Mouse (Mus musculus) hindbrain, embryonic 14.5 days (tissue): ENCODE data around the gene Rhbdd3. TPM values are rescaled to one million over a fixed set of nuclear protein-coding genes. Genes with fewer than 3 reads are reported as not detected.
"Not testable (repeated sequence)": the region's sequence is repeated elsewhere in the genome, so short reads cannot be mapped to it uniquely, and the experiment has no call there.

ENCODE experiments used
- ATAC-seq: fragments of 200-750 bp; cut with Nextera tagmentation; 2 replicates; pipeline ENCODE4 v1.8.0; 2017; ENCODE audit warnings: moderate number of reproducible peaks, mild to moderate bottlenecking, moderate TSS enrichment, moderate library complexity; ENCODE audit not compliant: low FRiP score
- DNase-seq: peaks from one replicate; pipeline ENCODE4 v3.0.0-alpha.2; 2015; ENCODE audit warnings: low spot score
- H3K27ac ChIP-seq: fragments of 300-500 bp; sonication (generic); 2 replicates; pipeline ENCODE4 v1.5.1; 2014; ENCODE audit warnings: mild to moderate bottlenecking, moderate library complexity
- H3K27me3 ChIP-seq: fragments of 300-500 bp; sonication (generic); 2 replicates; pipeline ENCODE4 v1.6.1; 2014; ENCODE audit warnings: mild to moderate bottlenecking, low read length, mixed read lengths; ENCODE audit not compliant: control insufficient read depth, insufficient read depth
- H3K36me3 ChIP-seq: fragments of 300-500 bp; sonication (generic); replicated peaks from 2 replicates; pipeline ENCODE4 v1.6.1; 2014; ENCODE audit not compliant: control insufficient read depth, insufficient read depth
- H3K4me1 ChIP-seq: fragments of 300-500 bp; sonication (generic); replicated peaks from 2 replicates; pipeline ENCODE4 v1.6.1; 2014; ENCODE audit warnings: antibody characterized with exemption, low read length, mixed read lengths; ENCODE audit not compliant: control insufficient read depth, insufficient read depth
- H3K4me2 ChIP-seq: fragments of 300-500 bp; sonication (generic); replicated peaks from 2 replicates; pipeline ENCODE4 v1.6.1; 2014; ENCODE audit warnings: mild to moderate bottlenecking, moderate library complexity
- H3K4me3 ChIP-seq: fragments of 300-500 bp; sonication (generic); replicated peaks from 2 replicates; pipeline ENCODE4 v1.5.1; 2014; ENCODE audit warnings: mild to moderate bottlenecking, low read length
- H3K9ac ChIP-seq: fragments of 300-500 bp; sonication (generic); 2 replicates; pipeline ENCODE4 v1.6.1; 2014
- H3K9me3 ChIP-seq: fragments of 300-500 bp; sonication (generic); 2 replicates; pipeline ENCODE4 v1.6.1; 2016; ENCODE audit warnings: low read length; ENCODE audit not compliant: control insufficient read depth
- WGBS: fragments of 180-500 bp; shearing (Covaris S2); extraction: QIAGEN DNeasy Blood & Tissue Kit; methylation state at CpG from one replicate; pipeline ENCODE4 v1.1.7; 2014; 5-methylcytosine and 5-hydroxymethylcytosine counted together
- polyA plus RNA-seq: library from polyadenylated mRNA; unstranded; fragments of >200 nt; fragmentation: Nextera tagmentation; extraction: Ambion mirVana; gene quantifications from 2 replicates; pipeline ENCODE4 v1.2.1, GENCODE M21; 2014

Rhbdd3 gene
- polyA plus RNA-seq, 1 experiment from 2014 or later, result 39.7 TPM

DNA sequence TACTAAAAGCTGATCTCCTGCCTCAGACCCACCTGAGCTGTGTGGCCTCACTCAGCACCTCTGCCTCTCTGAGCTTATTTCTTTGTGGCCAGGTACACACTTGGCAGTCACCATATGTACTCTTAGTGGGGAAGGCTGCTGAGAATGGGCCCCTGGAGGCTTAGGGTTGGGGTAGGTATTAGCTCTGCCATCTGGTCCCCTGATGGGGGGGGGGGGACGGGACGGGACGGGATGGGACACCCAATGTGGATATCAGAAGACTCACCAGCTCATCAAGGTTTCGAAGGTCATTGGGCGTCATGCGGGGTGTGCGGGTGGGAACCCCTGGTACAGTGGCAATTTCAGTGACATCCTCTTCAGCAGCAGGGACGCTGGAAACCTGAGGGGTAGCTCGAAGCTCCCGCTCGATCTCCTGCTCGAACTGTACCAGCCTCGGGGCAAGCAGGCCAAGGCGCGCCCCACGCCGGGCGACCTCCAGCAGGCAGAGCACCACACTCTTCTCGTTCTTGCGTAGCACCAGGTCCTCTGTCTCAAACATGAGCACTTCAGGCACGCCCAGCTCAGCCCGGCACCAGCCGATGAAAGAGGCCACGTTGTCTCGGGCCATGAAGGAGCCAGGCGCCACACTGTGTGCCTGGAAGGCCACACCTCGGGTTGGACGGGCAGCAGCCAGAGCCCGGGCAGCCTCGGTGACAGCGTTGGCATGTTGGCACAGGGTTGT is 35.0 kb upstream of the Rhbdd3 start:
- H3K4me2 ChIP-seq, result peak overlapping the region; percentile 71
- peaks cover 59% of the 10 kb centered on the region for H3K27me3 ChIP-seq
- no peaks in the 10 kb centered on the region for H3K9me3 ChIP-seq
- peaks cover 16% of the 10 kb centered on the region for H3K36me3 ChIP-seq
- peak overlapping the region; percentile 82 for H3K4me3 ChIP-seq
- WGBS, result 54% methylated on average over 31 of the region's 31 CpGs
- H3K27ac ChIP-seq, result no peak overlapping the region
- peak overlapping the region; percentile 76; the same call in 1 of the 2 replicates for H3K9ac ChIP-seq
- DNase-seq, result no peak
- ATAC-seq, result no peak
- peaks cover 39% of the 10 kb centered on the region for H3K4me1 ChIP-seq

DNA sequence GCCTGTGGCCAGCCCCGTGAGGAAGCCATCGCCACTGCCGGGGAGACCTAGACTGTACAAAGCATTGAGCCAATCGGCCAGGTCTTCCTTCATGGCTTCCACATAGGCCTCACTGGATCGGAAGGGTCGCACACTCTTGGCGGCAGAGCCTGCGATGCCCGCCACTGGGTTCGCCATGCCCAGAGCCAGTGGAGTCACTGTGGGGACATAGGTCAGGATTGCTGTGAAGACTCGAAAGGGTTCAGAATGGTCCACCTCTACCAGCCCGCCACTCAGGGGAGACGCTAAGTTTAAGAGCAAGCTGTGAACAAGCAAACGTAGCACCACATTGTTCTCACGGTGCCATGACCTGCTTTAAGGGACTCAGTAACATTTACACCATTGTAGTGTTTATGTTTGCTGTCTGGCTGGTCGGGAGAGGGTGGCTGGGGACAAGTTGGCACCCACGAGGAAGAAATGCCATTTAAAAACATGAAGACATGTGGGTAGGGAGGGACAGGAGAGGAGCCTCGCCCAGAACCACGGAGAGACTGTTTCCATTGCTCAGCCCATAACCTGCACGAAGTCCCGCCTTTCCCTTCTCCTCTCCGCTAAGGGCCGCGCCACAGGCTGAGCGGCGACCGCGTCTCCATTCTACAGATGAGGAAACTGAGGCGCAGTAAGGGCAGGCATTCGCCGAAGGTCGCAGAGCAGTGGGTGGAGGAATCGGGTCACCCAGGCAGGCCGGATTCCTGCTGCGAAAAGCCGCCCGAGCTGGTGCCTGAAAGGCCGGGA is 34.3 kb upstream of the Rhbdd3 start:
- Histone ChIP-seq H3K9ac (peak overlapping the region; percentile 76), H3K9me3 (no peaks in the 10 kb centered on the region), H3K4me1 (peaks cover 39% of the 10 kb centered on the region), H3K4me2 (peak overlapping the region; percentile 71), H3K4me3 (peak overlapping the region; percentile 82), H3K27me3 (peaks cover 53% of the 10 kb centered on the region), H3K36me3 (peaks cover 24% of the 10 kb centered on the region), H3K27ac (0 out of 2 replicates have a peak overlapping the region, but pooled peaks have one; percentile 27)
- no peak for ATAC-seq
- DNase-seq, result no peak
- 17% methylated on average over 38 of the region's 38 CpGs for WGBS

- DNase-seq (peak; percentile 84), ATAC-seq (peak; percentile 87)
- H3K4me3 ChIP-seq, result peak within 1 kb of the TSS; percentile 82
- peak within 1 kb of the TSS; percentile 27; the same call in 1 of the 2 replicates for H3K27ac ChIP-seq
- no peaks in the 10 kb centered on the region for H3K9me3 ChIP-seq
- peaks cover 45% of the 10 kb centered on the region for H3K27me3 ChIP-seq
- WGBS, result under 1% methylated on average over 45 of the region's 50 CpGs
- peaks cover 29% of the 10 kb centered on the region for H3K36me3 ChIP-seq
- peaks cover 39% of the 10 kb centered on the region for H3K4me1 ChIP-seq
- H3K9ac ChIP-seq, result peak within 1 kb of the TSS; percentile 76
- peak within 1 kb of the TSS; percentile 71 for H3K4me2 ChIP-seq
These were observed 33.5 kb upstream of the Rhbdd3 start, which contains the start of gene Gas2l1 for GRCm38 (mm10) chr11:5065056-5065821. TSS of gene Gas2l1 (minus strand) at chr11:5065327.

DNA sequence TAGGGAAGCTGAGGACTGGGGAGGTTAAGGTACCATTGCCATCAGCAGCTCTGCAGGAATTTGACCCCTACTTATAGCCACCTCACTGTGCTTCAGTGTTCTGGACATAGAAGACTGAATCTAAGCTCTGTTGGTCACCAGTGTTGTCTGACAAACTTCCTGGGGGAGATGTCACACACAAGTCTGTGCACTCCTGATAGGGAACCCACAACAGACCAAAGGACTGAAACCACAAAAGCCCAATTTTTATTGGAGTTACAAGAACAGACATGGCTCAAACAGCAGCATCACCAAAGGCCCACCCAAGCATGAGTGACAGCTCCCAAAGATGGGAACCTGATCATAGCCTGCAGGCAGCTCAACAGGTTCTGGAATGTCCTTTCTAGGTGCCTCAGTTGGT is 31.7 kb upstream of the Rhbdd3 start:
- Histone ChIP-seq H3K9ac (no peak overlapping the region), H3K4me3 (no peak overlapping the region), H3K4me2 (no peak overlapping the region), H3K4me1 (peaks cover 27% of the 10 kb centered on the region), H3K9me3 (no peaks in the 10 kb centered on the region), H3K36me3 (peaks cover 44% of the 10 kb centered on the region), H3K27me3 (peaks cover 28% of the 10 kb centered on the region), H3K27ac (no peak overlapping the region)
- ATAC-seq (no peak), DNase-seq (no peak)

DNA sequence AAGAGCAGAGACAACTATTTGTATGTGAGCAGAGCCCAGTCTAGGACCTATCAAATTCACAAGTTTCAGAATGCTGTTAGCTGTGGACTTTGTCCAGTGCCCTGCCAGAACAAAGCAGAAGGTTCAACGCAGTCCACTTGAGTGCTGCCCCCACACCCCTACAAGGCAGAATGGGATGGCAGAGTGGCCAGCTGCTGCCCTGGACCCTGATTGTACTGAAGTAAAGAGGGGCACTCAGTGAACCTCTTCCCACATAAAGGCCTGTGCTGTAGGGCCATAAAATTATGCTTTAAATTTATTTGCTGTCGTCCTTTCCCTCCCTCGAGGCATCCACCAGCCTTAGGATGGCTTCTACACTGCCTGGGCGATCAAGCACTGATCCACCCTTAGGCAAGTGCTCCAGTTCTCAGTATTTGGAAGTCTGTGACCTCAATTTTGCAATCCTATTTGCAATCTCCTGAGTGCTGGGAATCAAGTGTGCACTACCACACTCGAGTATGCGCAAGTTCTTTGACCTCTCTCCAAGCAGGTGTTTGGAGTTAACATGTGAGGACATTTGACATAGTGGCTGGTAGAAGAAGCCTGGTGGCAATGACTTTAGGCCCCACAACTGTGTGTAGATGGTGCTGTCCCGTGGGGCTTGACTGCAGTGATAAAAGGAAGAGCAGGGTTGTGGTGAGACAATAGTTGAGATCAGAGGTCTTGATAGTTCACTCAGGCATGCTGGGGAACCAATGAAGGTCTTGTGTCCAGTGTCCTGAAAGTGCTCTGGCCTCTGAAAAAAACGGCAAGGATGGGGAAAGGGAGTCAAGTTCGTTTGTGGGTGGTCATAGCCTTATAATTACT is 30.4 kb upstream of the Rhbdd3 start:
- H3K4me3 ChIP-seq, result no peak overlapping the region
- H3K4me1 ChIP-seq, result peaks cover 15% of the 10 kb centered on the region
- DNase-seq, result no peak
- WGBS, result 83% methylated on average over 9 of the region's 9 CpGs
- H3K9me3 ChIP-seq, result no peaks in the 10 kb centered on the region
- ATAC-seq, result no peak
- no peak overlapping the region for H3K9ac ChIP-seq
- H3K36me3 ChIP-seq, result peaks cover 57% of the 10 kb centered on the region
- no peak overlapping the region for H3K27ac ChIP-seq
- no peak overlapping the region for H3K4me2 ChIP-seq
- H3K27me3 ChIP-seq, result peaks cover 15% of the 10 kb centered on the region

DNA sequence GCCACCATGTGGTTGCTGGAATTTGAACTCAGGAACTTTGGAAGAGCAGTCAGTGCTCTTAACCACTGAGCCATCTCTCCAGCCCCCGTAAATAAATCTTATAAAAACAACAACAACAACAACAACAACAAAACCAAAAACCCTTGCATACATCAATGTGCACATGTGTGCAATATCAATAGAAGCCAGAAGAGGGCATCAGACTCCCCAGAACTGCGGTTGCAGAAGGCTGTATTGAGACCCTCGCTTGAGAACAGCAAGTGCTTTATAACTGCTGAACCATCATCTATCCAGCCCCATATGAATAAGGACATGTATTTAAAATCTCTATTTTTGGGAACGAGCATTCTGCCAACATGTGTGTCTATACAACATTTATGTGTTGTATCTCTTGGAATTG is 23.8 kb upstream of the Rhbdd3 start:
- Histone ChIP-seq H3K36me3 (peaks cover 87% of the 10 kb centered on the region), H3K9ac (no peak overlapping the region), H3K9me3 (no peaks in the 10 kb centered on the region), H3K4me3 (no peak overlapping the region), H3K27me3 (no peaks in the 10 kb centered on the region), H3K27ac (no peak overlapping the region), H3K4me1 (no peaks in the 10 kb centered on the region), H3K4me2 (no peak overlapping the region)
- ATAC-seq, result 0 out of 2 replicates have a peak, but pooled peaks have one; percentile 43
- 69% methylated on average over 4 of the region's 4 CpGs for WGBS
- no peak for DNase-seq

GRCm38 (mm10) chr11:5075760-5076159 is 23.0 kb upstream of the Rhbdd3 start:
- DNase-seq (no peak), ATAC-seq (no peak)
- Histone ChIP-seq H3K36me3 (peaks cover 87% of the 10 kb centered on the region), H3K27ac (no peak overlapping the region), H3K9ac (no peak overlapping the region), H3K9me3 (no peaks in the 10 kb centered on the region), H3K4me1 (no peaks in the 10 kb centered on the region), H3K27me3 (no peaks in the 10 kb centered on the region), H3K4me3 (no peak overlapping the region), H3K4me2 (no peak overlapping the region)

GRCm38 (mm10) chr11:5076843-5077242 is 21.9 kb upstream of the Rhbdd3 start:
- DNase-seq, H3K9me3 ChIP-seq, H3K27me3 ChIP-seq, H3K27ac ChIP-seq, H3K4me2 ChIP-seq, H3K4me1 ChIP-seq, H3K4me3 ChIP-seq, H3K9ac ChIP-seq, ATAC-seq: not testable (repeated sequence)
- peaks cover 83% of the 10 kb centered on the region for H3K36me3 ChIP-seq
- 93% methylated on average over 4 of the region's 5 CpGs for WGBS
